ENCODE assay signal across 14 mouse cellular contexts in genomic region chr15:62436631-62437030, GRCm38 (mm10).
"Had no signal": no experiment of that assay in that cellular context is flagged by ENCODE, and none has a peak within 500 bp of the region (broad histone marks: within the 10 kb centered on the region; RNA-seq: fewer than 3 reads in every experiment).

No protein-coding gene starts in this region.

- DNase-seq: gastrocnemius, postnatal 14 days; gastrocnemius, postnatal 36 days; heart, adult 18-20 months; heart, postnatal 10 days; heart, postnatal 36 days; kidney, adult 11 months; kidney, adult 8-10 months; kidney, postnatal 14 days; kidney, postnatal 36 days; layer of hippocampus, adult 9-11 months; layer of hippocampus, postnatal 36 days; left cerebral cortex, postnatal 4 days; liver, embryonic 13.5 days; liver, postnatal 0 days had no signal
